Mouse (Mus musculus) liver, adult 2 months (tissue): ENCODE data around the gene Wnt6. TPM values are rescaled to one million over a fixed set of nuclear protein-coding genes. Genes with fewer than 3 reads are reported as not detected.

Experiments used
- DNase-seq: peaks from one replicate; pipeline ENCODE4 v3.0.0-alpha.2; 2011; ENCODE audit warnings: low read depth, low spot score; ENCODE audit errors: extremely low read depth
- H3K27ac ChIP-seq: fragments of 200-500 bp; replicated peaks from 2 replicates; pipeline ENCODE4 v1.5.1; 2012; ENCODE audit warnings: low read depth, mild to moderate bottlenecking, control low read depth, inconsistent platforms, low read length; ENCODE audit not compliant: insufficient read depth
- H3K27me3 ChIP-seq: fragments of 200-500 bp; 2 replicates; pipeline ENCODE4 v1.6.1; 2012; ENCODE audit warnings: mild to moderate bottlenecking, moderate library complexity, low read length, inconsistent platforms; ENCODE audit not compliant: control insufficient read depth, insufficient read depth
- H3K36me3 ChIP-seq: fragments of 200-500 bp; 2 replicates; pipeline ENCODE4 v1.6.1; 2012; ENCODE audit warnings: low read length, inconsistent platforms; ENCODE audit not compliant: control insufficient read depth, insufficient read depth
- H3K4me1 ChIP-seq: fragments of 200-500 bp; 2 replicates; pipeline ENCODE4 v1.6.1; 2011; ENCODE audit warnings: low read length; ENCODE audit not compliant: control insufficient read depth, insufficient read depth
- H3K4me3 ChIP-seq: fragments of 200-500 bp; 2 replicates; pipeline ENCODE4 v1.5.1; 2011; ENCODE audit warnings: low read depth, mild to moderate bottlenecking, control low read depth, low read length, moderate library complexity; ENCODE audit not compliant: insufficient read depth
- H3K79me2 ChIP-seq: fragments of 200-500 bp; 2 replicates; pipeline ENCODE4 v1.6.1; 2012; ENCODE audit warnings: inconsistent platforms, mild to moderate bottlenecking, low read length, moderate library complexity; ENCODE audit not compliant: control insufficient read depth, insufficient read depth
- H3K9ac ChIP-seq: fragments of 200-500 bp; 2 replicates; pipeline ENCODE4 v1.6.1; 2012; ENCODE audit warnings: low read depth, mild to moderate bottlenecking, control low read depth, inconsistent platforms, low read length
- CTCF ChIP-seq: fragments of 200-500 bp; IDR thresholded peaks from 2 replicates; pipeline ENCODE4 v1.5.1; 2011; ENCODE audit warnings: low read depth, low read length, control low read depth
- POLR2A ChIP-seq: fragments of 200-500 bp; IDR thresholded peaks from 2 replicates; pipeline ENCODE4 v1.6.1; 2011; ENCODE audit warnings: low read length, control low read depth; ENCODE audit not compliant: insufficient read depth; ENCODE audit errors: extremely low read depth
- WGBS: fragments of 180-500 bp; shearing (Covaris S2); methylation state at CpG from one replicate; pipeline ENCODE4 v1.1.7; 2018; 5-methylcytosine and 5-hydroxymethylcytosine counted together
- polyA plus RNA-seq: library from polyadenylated mRNA; depleted of rRNA; stranded (reverse); fragments of >200 nt; gene quantifications from 2 replicates; pipeline ENCODE4 v1.2.3, GENCODE M21; 2012
- total RNA-seq: library from RNA; depleted of rRNA; stranded (reverse); fragments of >200 nt; gene quantifications from 2 replicates; pipeline ENCODE4 v1.2.3, GENCODE M21; 2014

Gene Wnt6
- total and polyA plus RNA-seq, 2 experiments, result 0.28 TPM; not detected in 1

DNA sequence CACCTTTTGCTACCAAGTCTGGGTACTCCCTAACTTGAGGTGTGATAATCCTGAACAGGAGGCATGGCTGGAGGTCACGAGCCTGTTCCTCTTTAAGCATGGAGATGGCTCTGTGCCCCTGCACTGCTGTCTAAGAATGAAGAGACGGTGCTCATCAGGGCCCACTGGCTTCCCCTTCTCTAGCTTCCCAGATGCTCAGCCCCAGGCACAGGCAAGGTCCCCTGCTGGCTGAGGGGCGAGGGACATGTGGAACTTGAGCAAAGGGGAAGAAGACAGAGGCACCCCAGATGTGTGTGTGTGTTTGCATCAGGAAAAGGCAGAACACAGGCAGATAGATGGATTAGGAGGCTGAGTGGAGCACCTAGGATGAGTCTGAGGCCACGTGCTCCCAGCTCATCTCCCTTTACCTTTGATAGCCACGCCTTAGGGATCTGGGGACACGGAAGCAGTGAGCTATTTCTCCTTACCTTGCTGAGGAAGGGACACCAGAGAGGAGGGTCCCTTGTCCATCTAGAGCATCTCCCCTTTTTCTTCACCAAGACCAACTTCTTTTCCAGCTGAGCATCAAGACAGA is 17.0 kb downstream of the Wnt6 start:
- DNase-seq, result no peak
- Histone ChIP-seq H3K79me2 (no peaks in the 10 kb centered on the region), H3K36me3 (no peaks in the 10 kb centered on the region), H3K27ac (no peak overlapping the region), H3K27me3 (peaks cover 33% of the 10 kb centered on the region), H3K9ac (no peak overlapping the region), H3K4me3 (no peak overlapping the region), H3K4me1 (peaks cover 4% of the 10 kb centered on the region; the same call in 1 of the 2 replicates)
- TF ChIP-seq POLR2A, result no peak
- no peak for TF ChIP-seq CTCF
- WGBS, result 30% methylated on average over 6 of the region's 6 CpGs

DNA sequence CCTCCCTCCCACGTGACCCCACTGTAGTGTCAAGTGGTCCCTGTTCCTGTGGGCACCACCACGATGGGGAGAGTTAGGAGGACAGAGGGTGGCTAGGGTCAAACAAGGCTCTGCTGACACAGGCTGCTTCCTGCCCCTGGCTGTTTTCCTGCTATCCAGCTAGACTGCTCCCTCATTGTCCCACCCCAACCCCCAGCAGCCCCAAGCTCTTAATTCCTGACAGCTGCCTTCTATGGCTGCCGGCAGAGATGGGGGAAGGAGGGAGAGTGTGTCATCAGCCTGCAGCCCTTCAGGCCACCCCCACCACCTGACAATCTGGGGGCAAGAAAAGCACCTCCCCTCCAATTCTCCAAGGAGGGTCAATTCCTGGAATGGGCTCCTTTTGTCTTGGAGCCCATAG is 18.4 kb downstream of the Wnt6 start:
- no peak overlapping the region for H3K9ac ChIP-seq
- no peaks in the 10 kb centered on the region for H3K4me1 ChIP-seq
- H3K27ac ChIP-seq, result no peak overlapping the region
- H3K79me2 ChIP-seq, result no peaks in the 10 kb centered on the region
- 22% methylated on average over 3 of the region's 3 CpGs for WGBS
- H3K27me3 ChIP-seq, result peaks cover 35% of the 10 kb centered on the region
- TF ChIP-seq POLR2A (no peak), CTCF (no peak)
- H3K4me3 ChIP-seq, result no peak overlapping the region
- no peaks in the 10 kb centered on the region for H3K36me3 ChIP-seq
- DNase-seq, result no peak

DNA sequence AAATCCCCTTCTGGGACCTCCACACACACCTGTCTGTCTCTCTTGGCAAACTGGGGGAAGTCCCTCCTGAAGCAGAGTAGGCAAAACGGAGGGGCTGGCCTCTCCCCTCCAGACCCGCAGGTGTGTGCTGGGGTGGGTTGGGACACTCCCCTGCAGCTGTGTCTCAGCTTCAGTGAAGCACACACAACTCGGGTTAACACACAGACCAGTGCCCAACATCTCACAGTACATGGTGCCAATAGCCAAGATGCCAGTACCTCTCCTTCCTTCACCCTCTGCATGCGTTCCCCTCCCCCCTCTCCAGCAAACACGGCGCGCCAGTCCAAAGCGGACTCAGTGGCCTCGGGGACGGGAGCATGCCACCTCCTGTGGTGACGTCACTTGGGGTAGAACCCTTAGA is 19.6 kb downstream of the Wnt6 start, which contains the start of gene Wnt10a:
Wnt10a (plus strand) TSS at position 268 of the 400 bp plus-strand sequence.
- no peaks in the 10 kb centered on the region for H3K4me1 ChIP-seq
- no peak within 1 kb of the TSS for H3K4me3 ChIP-seq
- H3K9ac ChIP-seq, result no peak within 1 kb of the TSS
- H3K36me3 ChIP-seq, result no peaks in the 10 kb centered on the region
- no peak within 1 kb of the TSS for H3K27ac ChIP-seq
- WGBS, result 7% methylated on average over 8 of the region's 11 CpGs
- TF ChIP-seq POLR2A (no peak), CTCF (no peak)
- DNase-seq, result no peak
- peaks cover 35% of the 10 kb centered on the region for H3K27me3 ChIP-seq
- H3K79me2 ChIP-seq, result no peaks in the 10 kb centered on the region

DNA sequence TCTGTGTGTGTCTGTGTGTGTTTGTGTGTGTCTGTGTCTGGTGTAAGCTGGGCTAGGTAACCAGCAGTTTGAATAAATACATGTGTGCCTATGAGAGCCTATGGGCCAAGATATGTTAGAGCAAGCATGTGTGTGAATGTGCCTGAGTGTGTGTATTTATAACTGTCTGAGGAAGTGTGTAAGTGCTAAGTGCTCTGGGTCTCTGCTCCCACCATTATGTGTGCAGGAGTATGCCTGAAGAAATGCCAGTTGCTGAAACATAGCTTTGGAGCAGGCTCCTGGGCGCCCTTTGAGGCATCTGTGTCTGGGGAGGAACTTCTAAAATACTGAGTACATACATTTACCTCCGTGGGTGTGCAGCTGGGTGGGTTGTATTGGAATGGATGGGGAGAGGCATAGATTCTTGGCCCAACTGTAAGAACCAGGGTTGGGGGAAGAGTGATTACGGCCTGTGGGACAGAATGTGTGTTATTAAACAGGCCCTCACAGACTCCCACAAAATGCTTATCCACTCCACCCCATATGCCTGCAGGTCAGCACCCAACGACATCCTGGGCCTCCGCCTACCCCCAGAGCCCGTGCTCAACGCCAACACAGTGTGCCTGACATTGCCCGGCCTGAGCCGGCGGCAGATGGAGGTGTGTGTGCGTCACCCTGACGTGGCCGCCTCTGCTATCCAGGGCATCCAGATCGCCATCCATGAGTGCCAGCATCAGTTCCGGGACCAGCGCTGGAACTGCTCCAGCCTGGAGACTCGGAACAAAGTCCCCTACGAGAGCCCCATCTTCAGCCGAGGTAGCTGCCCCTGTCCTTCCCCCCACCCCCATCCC is 21.4 kb downstream of the Wnt6 start:
- TF ChIP-seq POLR2A, result no peak
- no peak for TF ChIP-seq CTCF
- H3K9ac ChIP-seq, result no peak overlapping the region
- H3K4me3 ChIP-seq, result no peak overlapping the region
- no peaks in the 10 kb centered on the region for H3K4me1 ChIP-seq
- H3K79me2 ChIP-seq, result no peaks in the 10 kb centered on the region
- WGBS, result 14% methylated on average over 19 of the region's 19 CpGs
- no peak for DNase-seq
- H3K27me3 ChIP-seq, result peaks cover 35% of the 10 kb centered on the region
- H3K36me3 ChIP-seq, result no peaks in the 10 kb centered on the region
- no peak overlapping the region for H3K27ac ChIP-seq

DNA sequence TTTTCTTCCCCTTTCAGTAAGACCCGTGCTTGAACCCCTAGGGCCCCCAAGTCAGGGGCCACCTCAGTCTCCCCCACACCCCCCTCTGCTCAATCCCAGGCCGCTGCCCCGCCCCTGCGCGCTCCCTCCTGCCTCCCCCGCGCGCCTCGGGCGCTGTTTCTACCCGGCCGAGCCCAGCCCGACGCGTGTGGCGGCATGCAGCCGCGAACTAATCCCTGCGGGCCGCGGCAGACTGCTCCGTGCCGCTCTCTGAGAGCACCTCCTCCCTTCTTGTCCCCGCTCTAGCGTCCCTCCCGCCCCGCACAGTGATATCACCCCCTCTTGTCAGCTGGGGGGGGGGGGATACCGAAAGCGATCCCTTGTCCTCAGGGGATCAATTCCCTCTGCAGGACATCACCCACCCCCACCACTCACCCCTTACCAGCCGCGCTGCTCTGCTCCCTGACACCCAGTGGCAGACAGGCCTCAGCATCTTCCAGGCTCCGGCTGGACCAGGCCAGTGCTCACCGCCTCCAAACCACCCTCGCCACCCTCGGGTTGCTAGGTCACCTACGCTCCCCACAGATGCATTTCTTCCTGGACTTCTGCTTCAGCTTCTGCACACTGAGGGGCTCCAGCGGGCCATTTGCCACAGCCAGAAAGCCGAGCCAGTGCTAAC is 22.9 kb downstream of the Wnt6 start:
- H3K27me3 ChIP-seq, result peaks cover 33% of the 10 kb centered on the region
- no peak overlapping the region for H3K4me3 ChIP-seq

More for the DNA sequence above, 22.9 kb downstream of the Wnt6 start:
- no peaks in the 10 kb centered on the region for H3K79me2 ChIP-seq
- no peak overlapping the region for H3K27ac ChIP-seq
- no peak overlapping the region for H3K9ac ChIP-seq
- no peak for TF ChIP-seq CTCF
- TF ChIP-seq POLR2A, result no peak
- no peaks in the 10 kb centered on the region for H3K4me1 ChIP-seq
- H3K36me3 ChIP-seq, result no peaks in the 10 kb centered on the region
- no peak for DNase-seq
- 5% methylated on average over 35 of the region's 38 CpGs for WGBS
